Mouse (Mus musculus): ENCODE results near the gene Kifc3. TPM values are rescaled to one million over a fixed set of nuclear protein-coding genes. Genes with fewer than 3 reads are reported as not detected.

The Kifc3 gene
- total and polyA plus RNA-seq, 3 experiments = 10.6 to 19.1 TPM; not detected in 1

GRCm38 (mm10) chr8:95195728-95196127 is 6.9 kb downstream of the Kifc3 start:
- TF ChIP-seq UBTF (IDR thresholded peaks at IDR 0.05; ENCODE audit: borderline replicate concordance, insufficient read depth, low read depth, low read length) (no peak), GABPA (IDR thresholded peaks at IDR 0.05; ENCODE audit: low read depth, low read length) (no peak), USF2 (IDR thresholded peaks at IDR 0.05; ENCODE audit: borderline replicate concordance in 1 of 2, insufficient read depth in 1 of 2, low read depth in 1 of 2, low read length in 2 of 2) (no peak), CHD1 (IDR thresholded peaks at IDR 0.05; ENCODE audit: low read depth, low read length) (no peak), MAX (IDR thresholded peaks at IDR 0.05; ENCODE audit: low read length) (no peak)
- Histone ChIP-seq H3K4me1 (ENCODE audit: control insufficient read depth in 1 of 2, insufficient read depth in 2 of 2, low read length in 2 of 2) (no peaks in the 10 kb centered on the region), H3K9me3 (replicated peaks; ENCODE audit: insufficient read depth, low read length) (no peaks in the 10 kb centered on the region), H3K9ac (ENCODE audit: control insufficient read depth, low read depth, low read length, poor library complexity, severe bottlenecking) (no peak overlapping the region), H3K27ac (ENCODE audit: control insufficient read depth, low read depth, low read length) (no peak overlapping the region), H3K79me2 (ENCODE audit: control insufficient read depth, insufficient read depth, low read length, poor library complexity) (no peaks in the 10 kb centered on the region), H3K4me3 (ENCODE audit: control insufficient read depth in 1 of 2, insufficient read depth in 1 of 2, low read depth in 2 of 2, low read length in 2 of 2) (no peak overlapping the region), H3K36me3 (ENCODE audit: control insufficient read depth in 1 of 2, insufficient read depth in 2 of 2, low read length in 2 of 2) (no peaks in the 10 kb centered on the region), H3K27me3 (ENCODE audit: control insufficient read depth in 1 of 2, insufficient read depth in 2 of 2, low read length in 2 of 2) (peaks cover 4 to 8% of the 10 kb centered on the region in 2 experiments; a peak in 3 of 4 replicates)
- DNase-seq (ENCODE audit: low read depth, low spot score) = no peak

- no peak overlapping the region for H3K27ac ChIP-seq (ENCODE audit: control insufficient read depth, low read depth, low read length)
- H3K27me3 ChIP-seq (ENCODE audit: control insufficient read depth in 1 of 2, insufficient read depth in 2 of 2, low read length in 2 of 2) = peaks cover 2 to 6% of the 10 kb centered on the region in 2 experiments
- H3K36me3 ChIP-seq (ENCODE audit: control insufficient read depth in 1 of 2, insufficient read depth in 2 of 2, low read length in 2 of 2) = no peaks in the 10 kb centered on the region
- no peaks in the 10 kb centered on the region for H3K4me1 ChIP-seq (ENCODE audit: control insufficient read depth in 1 of 2, insufficient read depth in 2 of 2, low read length in 2 of 2)
- no peak overlapping the region for H3K9ac ChIP-seq (ENCODE audit: control insufficient read depth, low read depth, low read length, poor library complexity, severe bottlenecking)
- no peak for DNase-seq (ENCODE audit: low read depth, low spot score)
- no peaks in the 10 kb centered on the region for H3K9me3 ChIP-seq (replicated peaks; ENCODE audit: insufficient read depth, low read length)
- peak; percentile 31 for TF ChIP-seq SMC3 (IDR thresholded peaks at IDR 0.05; ENCODE audit: low read depth, low read length)
- TF ChIP-seq USF2 (IDR thresholded peaks at IDR 0.05; ENCODE audit: borderline replicate concordance in 1 of 2, insufficient read depth in 1 of 2, low read depth in 1 of 2, low read length in 2 of 2) = no peak
- no peak for TF ChIP-seq MAZ (IDR thresholded peaks at IDR 0.05; ENCODE audit: low read depth, low read length)
- TF ChIP-seq CTCF (IDR thresholded peaks at IDR 0.05 in 2 of 3, conservative IDR thresholded peaks at IDR 0.05 in 1 of 3; ENCODE audit: control insufficient read depth in 1 of 3, insufficient read depth in 1 of 3, low read depth in 2 of 3, low read length in 3 of 3, poor library complexity in 1 of 3, severe bottlenecking in 1 of 3) = peak in 2 of 3 experiments; percentile 3 to 22; a peak in 1 of 6 replicates
- TF ChIP-seq MYB (IDR thresholded peaks at IDR 0.05; ENCODE audit: low read depth, low read length) = no peak
- no peak for TF ChIP-seq MAX (IDR thresholded peaks at IDR 0.05; ENCODE audit: low read length)
- TF ChIP-seq BHLHE40 (IDR thresholded peaks at IDR 0.05; ENCODE audit: borderline replicate concordance, low read depth, low read length) = no peak
- TF ChIP-seq RCOR1 (IDR thresholded peaks at IDR 0.05; ENCODE audit: low read depth, low read length) = no peak
- no peaks in the 10 kb centered on the region for H3K79me2 ChIP-seq (ENCODE audit: control insufficient read depth, insufficient read depth, low read length, poor library complexity)
- no peak overlapping the region for H3K4me3 ChIP-seq (ENCODE audit: control insufficient read depth in 1 of 2, insufficient read depth in 1 of 2, low read depth in 2 of 2, low read length in 2 of 2)
Observed at GRCm38 (mm10) chr8:95191497-95192175, 11.0 kb downstream of the Kifc3 start.

GRCm38 (mm10) chr8:95187579-95187978 is 15.0 kb downstream of the Kifc3 start:
- H3K27ac ChIP-seq (ENCODE audit: control insufficient read depth, low read depth, low read length) = no peak overlapping the region
- H3K9me3 ChIP-seq (replicated peaks; ENCODE audit: insufficient read depth, low read length) = no peaks in the 10 kb centered on the region
- no peak for DNase-seq (ENCODE audit: low read depth, low spot score)
- H3K4me1 ChIP-seq (ENCODE audit: control insufficient read depth in 1 of 2, insufficient read depth in 2 of 2, low read length in 2 of 2) = no peaks in the 10 kb centered on the region
- peaks cover 0 to 2% of the 10 kb centered on the region in 2 experiments for H3K27me3 ChIP-seq (ENCODE audit: control insufficient read depth in 1 of 2, insufficient read depth in 2 of 2, low read length in 2 of 2)
- no peak overlapping the region for H3K4me3 ChIP-seq (ENCODE audit: control insufficient read depth in 1 of 2, insufficient read depth in 1 of 2, low read depth in 2 of 2, low read length in 2 of 2)
- TF ChIP-seq MAFK (IDR thresholded peaks at IDR 0.05; ENCODE audit: borderline replicate concordance, low read depth, low read length) = no peak
- TF ChIP-seq CHD1 (IDR thresholded peaks at IDR 0.05; ENCODE audit: low read depth, low read length) = no peak
- TF ChIP-seq MYB (IDR thresholded peaks at IDR 0.05; ENCODE audit: low read depth, low read length) = no peak
- no peaks in the 10 kb centered on the region for H3K79me2 ChIP-seq (ENCODE audit: control insufficient read depth, insufficient read depth, low read length, poor library complexity)
- H3K9ac ChIP-seq (ENCODE audit: control insufficient read depth, low read depth, low read length, poor library complexity, severe bottlenecking) = no peak overlapping the region
- no peaks in the 10 kb centered on the region for H3K36me3 ChIP-seq (ENCODE audit: control insufficient read depth in 1 of 2, insufficient read depth in 2 of 2, low read length in 2 of 2)

Data from MEL (cell line).